In genomic region chr12:39801536-39801935, GRCm38 (mm10) we compare ENCODE assay signal across 22 mouse cellular contexts.
"Had no signal": no experiment of that assay in that cellular context is flagged by ENCODE, and none has a peak within 500 bp of the region (broad histone marks: within the 10 kb centered on the region; RNA-seq: fewer than 3 reads in every experiment).

No protein-coding gene starts in this region.

- H3K9me3 ChIP-seq: limb, embryonic 15.5 days; megakaryocyte, embryonic 14.5 days; neural tube, embryonic 13.5 days had no signal

- H3K27ac ChIP-seq: kidney, postnatal 0 days; layer of hippocampus, adult 2 months; limb, embryonic 15.5 days; liver, embryonic 14.5 days; neural tube, embryonic 13.5 days had no signal

- ATAC-seq: intestine, postnatal 0 days; liver, postnatal 0 days; lung, postnatal 0 days had no signal

- H3K4me2 ChIP-seq: limb, embryonic 15.5 days; liver, embryonic 11.5 days; lung, embryonic 14.5 days; midbrain, embryonic 11.5 days; neural tube, embryonic 13.5 days had no signal

- H3K4me1 ChIP-seq: limb, embryonic 15.5 days; megakaryocyte, embryonic 14.5 days had no signal

- H3K27me3 ChIP-seq: limb, embryonic 15.5 days; megakaryocyte, embryonic 14.5 days; neural tube, embryonic 13.5 days had no signal

- H3K36me3 ChIP-seq: limb, embryonic 15.5 days; neural tube, embryonic 13.5 days had no signal

- H3K9ac ChIP-seq: limb, embryonic 15.5 days; liver, embryonic 14.5 days; liver, postnatal 0 days; lung, embryonic 14.5 days; neural tube, embryonic 13.5 days had no signal

- DNase-seq: kidney, adult 2 months; kidney, postnatal 25 days; layer of hippocampus, adult 9-11 months; liver, postnatal 0 days; lung, embryonic 14.5 days; retina, postnatal 1 day; right cerebral cortex, postnatal 25 days; spleen, adult 18-20 months; thymus, adult 2 months; thymus, postnatal 14 days; thymus, postnatal 4 days had no signal

- H3K4me3 ChIP-seq: layer of hippocampus, adult 2 months; limb, embryonic 15.5 days; megakaryocyte, embryonic 14.5 days; myocyte; neural tube, embryonic 13.5 days had no signal
